Comparison of ENCODE assay signal across 28 mouse cellular contexts in genomic region chr1:169629738-169630137, GRCm38 (mm10). TPM values are rescaled to one million over a fixed set of nuclear protein-coding genes. Genes with fewer than 3 reads are reported as not detected.
DNase-seq lines count a peak whose midpoint lies in the region; ATAC-seq and TF ChIP-seq lines count a peak whose summit lies in the region.
"Had no signal": no experiment of that assay in that cellular context is flagged by ENCODE, and none has a peak within 500 bp of the region (broad histone marks: within the 10 kb centered on the region; RNA-seq: fewer than 3 reads in every experiment).

No protein-coding gene starts in this region.

- H3ac ChIP-seq in myocyte (ENCODE audit: control insufficient read depth, insufficient read length) = no peak overlapping the region

- no peaks in the 10 kb centered on the region for H3K27me3 ChIP-seq in lung, embryonic 16.5 days (ENCODE audit: control insufficient read depth, insufficient read depth, low read depth, low read length)
- H3K27me3 ChIP-seq in myocyte (ENCODE audit: control insufficient read depth, insufficient read depth, insufficient read length) = no peaks in the 10 kb centered on the region
- H3K27me3 ChIP-seq in heart, embryonic 12.5 days (replicated peaks) = no peaks in the 10 kb centered on the region
- H3K27me3 ChIP-seq: embryonic facial prominence, embryonic 12.5 days; embryonic facial prominence, embryonic 15.5 days; heart, embryonic 15.5 days; hindbrain, embryonic 13.5 days had no signal

- H3K27ac ChIP-seq in lung, embryonic 16.5 days (ENCODE audit: low read length) = no peak overlapping the region
- no peak overlapping the region for H3K27ac ChIP-seq in heart, embryonic 12.5 days (ENCODE audit: poor library complexity, severe bottlenecking)
- H3K27ac ChIP-seq: embryonic facial prominence, embryonic 12.5 days; embryonic facial prominence, embryonic 15.5 days; gastrocnemius, adult 2 months; heart, embryonic 15.5 days; hindbrain, embryonic 10.5 days; hindbrain, embryonic 13.5 days had no signal

- H3K4me1 ChIP-seq in lung, embryonic 16.5 days (replicated peaks; ENCODE audit: control insufficient read depth, insufficient read depth, low read length) = no peaks in the 10 kb centered on the region
- H3K4me1 ChIP-seq in heart, embryonic 12.5 days (replicated peaks) = no peaks in the 10 kb centered on the region
- H3K4me1 ChIP-seq: embryonic facial prominence, embryonic 12.5 days; embryonic facial prominence, embryonic 15.5 days; heart, embryonic 15.5 days; hindbrain, embryonic 10.5 days; hindbrain, embryonic 13.5 days had no signal

- no peak for TF ChIP-seq POLR2A in myocyte (IDR thresholded peaks at IDR 0.05; ENCODE audit: insufficient read length, low read depth)

- H3K9ac ChIP-seq in lung, embryonic 16.5 days (ENCODE audit: low read length) = no peak overlapping the region
- H3K9ac ChIP-seq in heart, embryonic 12.5 days = no peak overlapping the region
- H3K9ac ChIP-seq: embryonic facial prominence, embryonic 12.5 days; embryonic facial prominence, embryonic 15.5 days; forebrain, postnatal 0 days; heart, embryonic 15.5 days; hindbrain, embryonic 13.5 days had no signal

- H3K4me2 ChIP-seq in lung, embryonic 16.5 days (ENCODE audit: low read depth, low read length) = no peak overlapping the region
- no peak overlapping the region for H3K4me2 ChIP-seq in myocyte (ENCODE audit: low read depth)
- H3K4me2 ChIP-seq in heart, embryonic 12.5 days = no peak overlapping the region
- H3K4me2 ChIP-seq: embryonic facial prominence, embryonic 12.5 days; embryonic facial prominence, embryonic 15.5 days; heart, embryonic 11.5 days; heart, embryonic 15.5 days; hindbrain, embryonic 13.5 days had no signal

- no peaks in the 10 kb centered on the region for H3K36me3 ChIP-seq in lung, embryonic 16.5 days (ENCODE audit: control insufficient read depth, insufficient read depth, low read length)
- H3K36me3 ChIP-seq in myocyte (ENCODE audit: control insufficient read depth, insufficient read depth) = no peaks in the 10 kb centered on the region
- no peaks in the 10 kb centered on the region for H3K36me3 ChIP-seq in heart, embryonic 12.5 days
- H3K36me3 ChIP-seq: embryonic facial prominence, embryonic 12.5 days; embryonic facial prominence, embryonic 15.5 days; heart, embryonic 15.5 days; hindbrain, embryonic 10.5 days; hindbrain, embryonic 13.5 days had no signal

- WGBS in lung, embryonic 16.5 days = 40% methylated on average over 7 of the region's 7 CpGs
- WGBS in heart, embryonic 12.5 days = 81% methylated on average over 7 of the region's 7 CpGs

- no peaks in the 10 kb centered on the region for H3K79me2 ChIP-seq in myocyte (ENCODE audit: control insufficient read depth, insufficient read depth)

- H3K4me3 ChIP-seq in lung, embryonic 16.5 days (ENCODE audit: low read length) = no peak overlapping the region
- no peak overlapping the region for H3K4me3 ChIP-seq in myocyte
- no peak overlapping the region for H3K4me3 ChIP-seq in heart, embryonic 12.5 days
- H3K4me3 ChIP-seq: embryonic facial prominence, embryonic 12.5 days; embryonic facial prominence, embryonic 15.5 days; gastrocnemius, adult 2 months; heart, embryonic 15.5 days; hindbrain, embryonic 10.5 days; hindbrain, embryonic 13.5 days had no signal

- no peaks in the 10 kb centered on the region for H3K9me3 ChIP-seq in lung, embryonic 16.5 days (ENCODE audit: control insufficient read depth, low read length)
- no peaks in the 10 kb centered on the region for H3K9me3 ChIP-seq in heart, embryonic 12.5 days (replicated peaks)
- H3K9me3 ChIP-seq: embryonic facial prominence, embryonic 12.5 days; embryonic facial prominence, embryonic 15.5 days; heart, embryonic 15.5 days; hindbrain, embryonic 10.5 days; hindbrain, embryonic 13.5 days had no signal

- peak; percentile 48 to 51 for DNase-seq in kidney, postnatal 4 days
- no peak for DNase-seq in kidney, adult 8-10 months
- no peak for DNase-seq in lung, postnatal 36 days
- DNase-seq in lung, postnatal 14 days = peak; percentile 10
- DNase-seq: adrenal gland, adult 8-10 months; adrenal gland, postnatal 36 days; cerebellum, adult 2 months; cerebellum, adult 9-11 months; cerebellum, postnatal 25 days; forebrain, postnatal 0 days; gastrocnemius, adult 2 months; gastrocnemius, postnatal 14 days; heart, adult 11 months; heart, postnatal 10 days; heart, postnatal 36 days had no signal

- peak; percentile 88 for ATAC-seq in lung, embryonic 16.5 days (ENCODE audit: low read depth)
- ATAC-seq in heart, embryonic 12.5 days (ENCODE audit: insufficient number of reproducible peaks, low FRiP score) = no peak
- ATAC-seq: activated CD4-positive, CD25-positive, alpha-beta regulatory T cell, adult 4 months; CD4-positive, CD25-positive, alpha-beta regulatory T cell, adult 4 months; forebrain, embryonic 14.5 days; forebrain, postnatal 0 days; hindbrain, embryonic 16.5 days had no signal

TF ChIP-seq in myocyte, 11 proteins besides CTCF, POLR2A, EP300 and RAD21:
- TF ChIP-seq MYOG (IDR thresholded peaks at IDR 0.05; ENCODE audit: control insufficient read depth in 1 of 3, insufficient read depth in 1 of 3, insufficient read length in 2 of 3, low read depth in 2 of 3) (peak in 2 of 3 experiments; percentile 9 to 40), TCF12 (IDR thresholded peaks at IDR 0.05; ENCODE audit: insufficient read depth, poor library complexity, severe bottlenecking) (no peak), CEBPB (IDR thresholded peaks at IDR 0.05; ENCODE audit: insufficient read depth, poor library complexity, severe bottlenecking) (no peak), MAX (IDR thresholded peaks at IDR 0.05; ENCODE audit: low read depth) (no peak), USF1 (IDR thresholded peaks at IDR 0.05; ENCODE audit: low read depth) (no peak), MYOD1 (IDR thresholded peaks at IDR 0.05; ENCODE audit: control insufficient read depth in 1 of 3, insufficient read length in 2 of 3, low read depth in 2 of 3) (peak in 2 of 3 experiments; percentile 29 to 61)

RNA-seq across cellular contexts. Expression of gene Rgs5, which starts 25.6 kb away (rescaled TPM):
- polyA plus RNA-seq in lung, embryonic 16.5 days (2015; fragmentation: Nextera tagmentation; extraction: Ambion mirVana) = 9.7 and 13.0 TPM in 2 replicates
- polyA plus RNA-seq in myocyte (2012; fragmentation: generic; extraction: Trizol) = 0.01 TPM
- polyA plus RNA-seq in heart, embryonic 12.5 days (2016; fragmentation: Nextera tagmentation; extraction: Ambion mirVana) = 5.9 and 7.1 TPM in 2 replicates
- polyA plus RNA-seq: activated CD4-positive, CD25-positive, alpha-beta regulatory T cell, adult 4 months had no signal

Comparison
In these comparisons a context has a peak if more than half of its experiments do, and no peak if none do; other contexts are left out.
1. DNase-seq: peak in kidney, postnatal 4 days (2 of 2) and lung, postnatal 14 days (single experiment); none in kidney, adult 8-10 months (0 of 2) and lung, postnatal 36 days (single experiment).